Mouse (Mus musculus): Measurements from ENCODE around the gene Gm572.
A peak's percentile ranks its signal among the peaks of the same experiment; 100 is the strongest.

Gm572 gene

GRCm38 (mm10) chr4:148667006-148667755 is 24.1 kb downstream of the Gm572 start:
- Histone ChIP-seq H3K27me3 (ENCODE audit: control insufficient read depth, insufficient read depth, low read length, poor library complexity, severe bottlenecking) (no peaks in the 10 kb centered on the region), H3K36me3 (ENCODE audit: control insufficient read depth, insufficient read depth, low read length, poor library complexity, severe bottlenecking) (no peaks in the 10 kb centered on the region)
- no peak for DNase-seq (ENCODE audit: low read depth, low spot score)

- DNase-seq (ENCODE audit: low read depth, low spot score): no peak
- H3K27me3 ChIP-seq (ENCODE audit: control insufficient read depth, insufficient read depth, low read length, poor library complexity, severe bottlenecking): no peaks in the 10 kb centered on the region
- H3K36me3 ChIP-seq (ENCODE audit: control insufficient read depth, insufficient read depth, low read length, poor library complexity, severe bottlenecking): no peaks in the 10 kb centered on the region
Measured at GRCm38 (mm10) chr4:148671230-148671947, 28.3 kb downstream of the Gm572 start.

GRCm38 (mm10) chr4:148675043-148675442 is 31.9 kb downstream of the Gm572 start:
- Histone ChIP-seq H3K36me3 (ENCODE audit: control insufficient read depth, insufficient read depth, low read length, poor library complexity, severe bottlenecking) (no peaks in the 10 kb centered on the region), H3K27me3 (ENCODE audit: control insufficient read depth, insufficient read depth, low read length, poor library complexity, severe bottlenecking) (no peaks in the 10 kb centered on the region)
- DNase-seq (ENCODE audit: low read depth, low spot score): peak; percentile 55

DNA sequence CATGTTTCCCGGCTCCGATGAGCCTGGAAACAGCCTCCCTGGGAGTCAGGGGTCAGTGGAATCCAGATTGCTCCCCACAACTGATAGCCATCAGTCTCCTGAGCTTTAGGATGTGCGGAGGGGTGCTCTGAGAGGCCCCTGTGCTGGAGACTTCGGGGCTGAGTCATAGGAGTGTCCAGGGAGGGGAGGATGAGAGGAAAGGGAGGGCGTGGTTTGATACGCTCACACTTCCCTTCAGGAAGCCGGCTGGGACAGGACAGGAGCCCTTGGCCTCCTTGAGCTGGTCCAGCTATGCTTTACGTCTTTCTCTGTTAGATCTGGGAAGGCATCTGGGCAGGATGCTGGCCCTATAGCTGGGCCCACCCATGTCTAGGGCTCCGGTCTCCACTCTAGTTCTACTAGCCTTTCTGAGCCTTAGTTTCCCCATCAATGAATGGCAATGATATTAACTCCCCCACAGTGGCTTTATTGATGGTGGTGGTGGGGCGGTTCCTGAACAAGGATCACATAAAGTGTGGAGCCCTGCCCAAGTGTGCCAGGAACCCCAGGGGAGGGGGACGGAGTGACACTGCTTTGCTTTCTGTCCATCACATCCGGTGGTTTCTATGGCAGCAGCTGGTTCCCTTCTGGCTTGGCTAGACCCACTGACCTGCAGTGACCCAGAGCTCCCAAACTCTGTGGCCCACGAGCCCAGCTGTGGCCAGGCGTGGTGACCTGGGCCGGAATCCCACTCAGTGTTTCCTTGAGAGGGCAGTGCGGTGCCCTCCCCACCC is 33.3 kb downstream of the Gm572 start:
- Histone ChIP-seq H3K27me3 (ENCODE audit: control insufficient read depth, insufficient read depth, low read length, poor library complexity, severe bottlenecking) (no peaks in the 10 kb centered on the region), H3K36me3 (ENCODE audit: control insufficient read depth, insufficient read depth, low read length, poor library complexity, severe bottlenecking) (no peaks in the 10 kb centered on the region)
- no peak for DNase-seq (ENCODE audit: low read depth, low spot score)

DNA sequence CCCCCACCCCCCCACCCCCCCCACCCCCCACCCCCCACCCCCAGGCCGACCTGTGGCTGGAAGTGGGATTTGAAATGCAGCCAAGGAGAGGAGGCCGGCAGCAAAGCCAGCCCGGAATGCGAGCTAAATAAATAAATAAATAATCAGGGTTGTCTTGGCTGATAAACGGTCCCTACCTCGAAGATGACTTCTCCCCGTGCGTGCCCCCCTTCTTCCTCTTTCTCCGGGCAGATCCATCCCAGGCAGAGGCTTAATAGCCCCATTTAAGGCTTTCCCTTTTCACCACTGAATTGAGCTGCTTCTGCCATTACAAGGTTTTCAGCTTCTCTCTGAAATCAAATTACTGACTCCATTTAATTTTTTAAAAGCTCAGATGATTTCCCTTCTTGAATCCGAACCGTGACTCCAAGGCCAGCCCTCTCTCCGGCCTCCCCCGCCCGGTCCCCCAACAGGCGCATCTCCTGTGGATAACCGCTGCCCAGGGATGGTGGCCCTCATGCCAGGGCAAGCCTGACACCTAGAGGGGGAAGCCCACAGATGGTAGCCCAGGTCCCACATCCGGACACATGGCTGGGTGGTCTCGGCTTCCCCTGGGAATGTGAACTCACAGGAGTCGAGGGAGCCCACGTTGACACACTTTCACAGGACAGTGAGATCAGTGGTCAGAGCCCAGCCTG is 34.0 kb downstream of the Gm572 start:
- H3K36me3 ChIP-seq (ENCODE audit: control insufficient read depth, insufficient read depth, low read length, poor library complexity, severe bottlenecking): no peaks in the 10 kb centered on the region
- H3K27me3 ChIP-seq (ENCODE audit: control insufficient read depth, insufficient read depth, low read length, poor library complexity, severe bottlenecking): no peaks in the 10 kb centered on the region
- DNase-seq (ENCODE audit: low read depth, low spot score): no peak

- no peaks in the 10 kb centered on the region for H3K36me3 ChIP-seq (ENCODE audit: control insufficient read depth, insufficient read depth, low read length, poor library complexity, severe bottlenecking)
- no peak for DNase-seq (ENCODE audit: low read depth, low spot score)
- H3K27me3 ChIP-seq (ENCODE audit: control insufficient read depth, insufficient read depth, low read length, poor library complexity, severe bottlenecking): no peaks in the 10 kb centered on the region
Measured at GRCm38 (mm10) chr4:148678105-148678504, 35.0 kb downstream of the Gm572 start.

DNA sequence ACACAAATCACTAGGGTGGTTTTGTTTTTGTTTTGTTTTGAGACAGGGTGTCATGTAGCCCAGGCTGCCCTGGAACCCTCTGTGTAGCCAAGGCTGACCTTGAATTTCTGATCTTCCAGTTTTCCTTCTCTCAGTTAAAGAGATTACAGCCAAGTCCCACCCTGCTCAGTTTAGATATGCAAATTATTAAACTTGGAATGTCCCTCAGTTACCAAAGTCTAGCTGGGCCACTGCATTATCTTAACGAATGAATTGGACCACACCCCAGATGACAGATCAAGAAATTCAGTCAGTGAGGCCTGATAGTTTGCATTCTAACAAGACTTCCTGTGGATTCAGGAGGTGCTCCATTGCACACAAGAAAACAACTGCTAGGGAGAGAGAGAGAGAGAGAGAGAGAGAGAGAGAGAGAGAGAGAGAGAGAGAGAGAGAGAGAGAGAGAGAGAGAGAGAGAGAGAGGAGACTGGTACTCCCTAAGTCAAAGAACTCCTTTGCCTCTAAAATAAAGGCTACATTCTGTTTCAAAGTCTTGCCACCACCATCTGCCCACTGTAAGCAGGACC is 37.5 kb downstream of the Gm572 start:
- DNase-seq (ENCODE audit: low read depth, low spot score): no peak
- Histone ChIP-seq H3K36me3 (ENCODE audit: control insufficient read depth, insufficient read depth, low read length, poor library complexity, severe bottlenecking) (no peaks in the 10 kb centered on the region), H3K27me3 (ENCODE audit: control insufficient read depth, insufficient read depth, low read length, poor library complexity, severe bottlenecking) (no peaks in the 10 kb centered on the region)

DNA sequence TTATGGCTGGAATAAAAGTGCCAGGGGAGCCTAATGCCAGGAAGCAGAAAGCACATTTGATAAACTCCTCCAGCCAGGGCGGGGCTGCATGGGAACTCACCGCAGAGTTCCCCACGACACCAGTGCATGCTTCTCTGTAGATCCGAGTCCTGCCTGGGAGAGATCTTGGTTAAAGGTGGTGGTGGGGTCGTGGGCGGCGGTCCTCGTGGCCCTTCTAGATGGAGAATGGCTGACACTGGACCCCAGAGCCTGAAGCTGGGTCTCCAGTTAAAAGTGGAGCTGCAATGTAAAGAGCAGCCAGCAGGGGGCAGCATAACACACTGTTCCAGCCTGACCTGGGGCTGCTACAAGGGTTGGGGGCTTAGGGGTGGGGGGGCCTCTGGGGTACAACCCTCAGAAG is 38.3 kb downstream of the Gm572 start:
- peak; percentile 70 for DNase-seq (ENCODE audit: low read depth, low spot score)
- no peaks in the 10 kb centered on the region for H3K36me3 ChIP-seq (ENCODE audit: control insufficient read depth, insufficient read depth, low read length, poor library complexity, severe bottlenecking)
- H3K27me3 ChIP-seq (ENCODE audit: control insufficient read depth, insufficient read depth, low read length, poor library complexity, severe bottlenecking): no peaks in the 10 kb centered on the region

DNA sequence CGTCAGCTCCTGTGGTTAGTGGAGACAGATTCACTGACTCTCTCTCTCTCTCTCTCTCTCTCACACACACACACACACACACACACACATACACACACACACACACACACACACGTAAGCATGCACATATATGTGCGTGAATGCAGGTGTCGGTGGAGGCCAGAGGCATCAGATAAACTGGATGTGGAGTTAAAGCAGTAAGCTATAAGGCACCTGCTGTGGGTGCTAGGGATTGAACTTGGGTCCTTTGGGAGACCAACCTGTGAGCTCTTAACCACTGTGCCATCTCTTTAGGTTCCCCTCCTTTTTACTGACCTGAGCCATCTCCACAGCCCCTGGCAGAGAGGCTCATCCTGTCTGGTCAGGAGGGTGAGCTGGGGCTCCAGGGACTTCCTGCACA is 39.8 kb downstream of the Gm572 start:
- H3K27me3 ChIP-seq (ENCODE audit: control insufficient read depth, insufficient read depth, low read length, poor library complexity, severe bottlenecking): no peaks in the 10 kb centered on the region
- DNase-seq (ENCODE audit: low read depth, low spot score): no peak
- H3K36me3 ChIP-seq (ENCODE audit: control insufficient read depth, insufficient read depth, low read length, poor library complexity, severe bottlenecking): no peaks in the 10 kb centered on the region

DNA sequence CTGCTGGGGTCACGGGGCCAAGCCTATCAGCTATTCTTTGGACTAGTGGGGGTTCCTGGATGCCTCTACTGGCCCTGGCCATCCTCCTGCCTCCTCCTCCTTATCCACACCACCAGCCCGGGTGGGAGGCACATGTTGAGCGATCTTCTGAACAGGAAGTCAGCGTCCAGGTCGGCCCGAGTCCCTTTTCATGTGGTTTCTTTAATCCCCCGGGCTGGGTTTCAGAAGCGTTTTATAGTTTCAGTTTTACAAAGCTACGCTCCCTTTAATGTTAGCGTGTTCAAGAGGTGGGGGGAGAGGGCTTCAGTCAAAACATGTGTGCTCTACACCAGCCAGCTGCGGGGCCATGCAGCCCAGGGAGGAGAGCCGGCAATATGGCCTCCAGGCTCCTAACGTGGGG is 40.4 kb downstream of the Gm572 start:
- Histone ChIP-seq H3K27me3 (ENCODE audit: control insufficient read depth, insufficient read depth, low read length, poor library complexity, severe bottlenecking) (no peaks in the 10 kb centered on the region), H3K36me3 (ENCODE audit: control insufficient read depth, insufficient read depth, low read length, poor library complexity, severe bottlenecking) (no peaks in the 10 kb centered on the region)
- peak; percentile 44 for DNase-seq (ENCODE audit: low read depth, low spot score)

GRCm38 (mm10) chr4:148686491-148686941 is 43.4 kb downstream of the Gm572 start:
- H3K36me3 ChIP-seq (ENCODE audit: control insufficient read depth, insufficient read depth, low read length, poor library complexity, severe bottlenecking): no peaks in the 10 kb centered on the region
- DNase-seq (ENCODE audit: low read depth, low spot score): no peak
- H3K27me3 ChIP-seq (ENCODE audit: control insufficient read depth, insufficient read depth, low read length, poor library complexity, severe bottlenecking): no peaks in the 10 kb centered on the region

DNA sequence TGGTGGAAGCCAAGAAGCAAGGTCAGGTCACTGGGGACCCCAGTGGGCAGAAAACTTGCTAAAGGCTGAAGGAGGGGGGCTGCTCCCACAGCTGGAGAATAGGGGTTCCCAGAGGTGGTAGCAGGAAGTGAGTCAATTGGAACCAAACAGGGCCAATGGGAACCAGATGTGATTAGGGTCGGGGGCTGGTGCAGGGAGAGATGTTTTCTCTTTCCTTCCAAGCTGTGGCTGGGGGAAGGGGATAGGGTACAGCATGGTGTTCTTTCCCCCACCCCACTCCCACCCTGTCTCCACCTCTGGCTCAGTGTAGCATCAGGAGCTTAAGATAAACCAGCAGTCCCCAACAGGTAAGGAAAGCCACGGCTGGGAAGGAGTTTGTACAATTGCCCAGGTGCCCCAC is 45.0 kb downstream of the Gm572 start:
- Histone ChIP-seq H3K36me3 (ENCODE audit: control insufficient read depth, insufficient read depth, low read length, poor library complexity, severe bottlenecking) (no peaks in the 10 kb centered on the region), H3K27me3 (ENCODE audit: control insufficient read depth, insufficient read depth, low read length, poor library complexity, severe bottlenecking) (no peaks in the 10 kb centered on the region)
- no peak for DNase-seq (ENCODE audit: low read depth, low spot score)

- Histone ChIP-seq H3K36me3 (ENCODE audit: control insufficient read depth, insufficient read depth, low read length, poor library complexity, severe bottlenecking) (no peaks in the 10 kb centered on the region), H3K27me3 (ENCODE audit: control insufficient read depth, insufficient read depth, low read length, poor library complexity, severe bottlenecking) (no peaks in the 10 kb centered on the region)
- no peak for DNase-seq (ENCODE audit: low read depth, low spot score)
Measured at GRCm38 (mm10) chr4:148691185-148691584, 48.1 kb downstream of the Gm572 start.

GRCm38 (mm10) chr4:148693417-148693959 is 50.4 kb downstream of the Gm572 start:
- Histone ChIP-seq H3K27me3 (ENCODE audit: control insufficient read depth, insufficient read depth, low read length, poor library complexity, severe bottlenecking) (no peaks in the 10 kb centered on the region), H3K36me3 (ENCODE audit: control insufficient read depth, insufficient read depth, low read length, poor library complexity, severe bottlenecking) (no peaks in the 10 kb centered on the region)
- DNase-seq (ENCODE audit: low read depth, low spot score): no peak
